Mouse (Mus musculus): ENCODE measurements around the gene Dhx37.

- TF ChIP-seq GATA1 (IDR thresholded peaks at IDR 0.05; ENCODE audit: borderline replicate concordance, low read length) (no peak), FLI1 (IDR thresholded peaks at IDR 0.05; ENCODE audit: low read length) (no peak)
These were observed 10.0 kb upstream of the Dhx37 start for GRCm38 (mm10) chr5:125443915-125444314.
